Mouse (Mus musculus) hindbrain, embryonic 15.5 days (tissue): ENCODE measurements around the gene Olfr393. TPM values are rescaled to one million over a fixed set of nuclear protein-coding genes. Genes with fewer than 3 reads are reported as not detected.

Source experiments
- ATAC-seq: fragments of 200-750 bp; cut with Nextera tagmentation; 2 replicates; pipeline ENCODE4 v1.8.0; 2017; ENCODE audit warnings: low read depth, moderate number of reproducible peaks, moderate TSS enrichment; ENCODE audit not compliant: low FRiP score
- H3K27ac ChIP-seq: fragments of 300-500 bp; sonication (generic); replicated peaks from 2 replicates; pipeline ENCODE4 v1.5.1; 2015; ENCODE audit warnings: mild to moderate bottlenecking, inconsistent platforms
- H3K27me3 ChIP-seq: fragments of 300-500 bp; sonication (generic); 2 replicates; pipeline ENCODE4 v1.6.1; 2015; ENCODE audit warnings: control low read depth, inconsistent platforms
- H3K36me3 ChIP-seq: fragments of 300-500 bp; sonication (generic); 2 replicates; pipeline ENCODE4 v1.6.1; 2015; ENCODE audit warnings: control low read depth, inconsistent platforms
- H3K4me1 ChIP-seq: fragments of 300-500 bp; sonication (generic); replicated peaks from 2 replicates; pipeline ENCODE4 v1.6.1; 2015; ENCODE audit warnings: control low read depth, inconsistent platforms
- H3K4me2 ChIP-seq: fragments of 300-500 bp; sonication (generic); 2 replicates; pipeline ENCODE4 v1.6.1; 2015; ENCODE audit warnings: moderate library complexity, mild to moderate bottlenecking, inconsistent platforms
- H3K4me3 ChIP-seq: fragments of 300-500 bp; sonication (generic); 2 replicates; pipeline ENCODE4 v1.5.1; 2015; ENCODE audit warnings: mild to moderate bottlenecking, inconsistent platforms
- H3K9ac ChIP-seq: fragments of 300-500 bp; sonication (generic); 2 replicates; pipeline ENCODE4 v1.6.1; 2015; ENCODE audit warnings: inconsistent platforms
- H3K9me3 ChIP-seq: fragments of 300-500 bp; sonication (generic); 2 replicates; pipeline ENCODE4 v1.6.1; 2016; ENCODE audit warnings: control low read depth, inconsistent platforms
- WGBS: fragments of 180-500 bp; shearing (Covaris S2); methylation state at CpG from one replicate; pipeline ENCODE4 v1.1.7; 2015; 5-methylcytosine and 5-hydroxymethylcytosine counted together
- polyA plus RNA-seq: library from polyadenylated mRNA; unstranded; fragments of >200 nt; fragmentation: Nextera tagmentation; extraction: Ambion mirVana; gene quantifications from 2 replicates; pipeline ENCODE4 v1.2.1, GENCODE M21; 2015

The Olfr393 gene
- polyA plus RNA-seq: not detected in 2 replicates

DNA sequence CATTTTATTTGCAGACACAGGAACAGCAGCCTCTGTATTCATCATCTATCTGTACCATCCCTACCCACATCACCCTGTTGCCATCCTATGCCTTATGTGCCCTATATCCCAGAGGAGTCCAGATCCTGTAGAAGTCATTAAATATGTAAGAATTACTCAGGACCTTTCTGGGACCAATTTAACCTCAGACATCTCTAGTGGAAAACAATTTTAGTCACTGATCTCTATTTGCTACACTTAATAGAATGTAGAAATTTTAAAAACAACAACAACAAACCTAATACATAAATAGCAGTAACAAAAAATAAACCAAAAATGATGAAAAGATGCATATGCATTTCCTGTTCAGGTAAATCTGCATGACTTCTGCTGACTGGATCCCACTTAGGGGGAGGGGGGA is at the start of gene Olfr393:
TSS of gene Olfr393 (minus strand) at position 101 of the 400 bp plus-strand sequence.
- no peak within 1 kb of the TSS for H3K4me3 ChIP-seq
- no peaks in the 10 kb centered on the region for H3K27me3 ChIP-seq
- 0 out of 2 replicates have a peak, but pooled peaks cover 3% of the 10 kb centered on the region for H3K9me3 ChIP-seq
- H3K4me2 ChIP-seq: no peak within 1 kb of the TSS
- no peaks in the 10 kb centered on the region for H3K36me3 ChIP-seq
- ATAC-seq: no peak
- no peaks in the 10 kb centered on the region for H3K4me1 ChIP-seq
- no peak within 1 kb of the TSS for H3K9ac ChIP-seq
- no peak within 1 kb of the TSS for H3K27ac ChIP-seq

GRCm38 (mm10) chr11:73890671-73891070 is 39.4 kb upstream of the Olfr393 start, which contains the start of gene Olfr394:
TSS of gene Olfr394 (minus strand) at chr11:73890771.
- Histone ChIP-seq H3K9ac (no peak within 1 kb of the TSS), H3K36me3 (no peaks in the 10 kb centered on the region), H3K27ac (no peak within 1 kb of the TSS), H3K27me3 (no peaks in the 10 kb centered on the region), H3K9me3 (no peaks in the 10 kb centered on the region), H3K4me2 (no peak within 1 kb of the TSS), H3K4me1 (no peaks in the 10 kb centered on the region), H3K4me3 (no peak within 1 kb of the TSS)
- WGBS: 85% methylated on average over 1 of the region's 1 CpGs
- no peak for ATAC-seq

- Histone ChIP-seq H3K4me3 (no peak within 1 kb of the TSS), H3K4me2 (no peak within 1 kb of the TSS), H3K4me1 (no peaks in the 10 kb centered on the region), H3K27ac (no peak within 1 kb of the TSS), H3K27me3 (no peaks in the 10 kb centered on the region), H3K9me3 (no peaks in the 10 kb centered on the region), H3K9ac (no peak within 1 kb of the TSS), H3K36me3 (no peaks in the 10 kb centered on the region)
- no peak for ATAC-seq
- 95% methylated on average over 1 of the region's 1 CpGs for WGBS
Observed at GRCm38 (mm10) chr11:73816949-73817348, 34.3 kb downstream of the Olfr393 start, which contains the start of gene Olfr392. TSS of gene Olfr392 (minus strand) at chr11:73817049.

DNA sequence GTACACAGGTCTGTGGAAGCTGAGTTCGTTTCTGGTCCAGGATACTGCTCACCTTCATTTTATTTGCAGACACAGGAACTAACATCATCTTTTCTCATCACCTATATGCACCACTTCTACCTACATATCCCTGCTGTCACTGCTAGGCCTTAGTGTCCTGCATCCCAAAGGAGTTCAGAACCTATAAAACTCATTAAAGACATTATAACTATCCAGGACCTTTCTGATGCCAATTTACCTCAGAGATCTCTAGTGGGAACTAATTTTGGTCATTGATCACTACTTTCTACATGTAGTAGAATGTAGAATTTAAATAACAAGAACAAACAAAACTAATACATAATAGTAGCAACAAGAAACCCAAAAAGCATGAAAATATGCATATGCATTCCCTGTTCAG is 48.3 kb downstream of the Olfr393 start, which contains the start of gene Olfr391-ps:
TSS of gene Olfr391-ps (minus strand) at position 101 of the 400 bp plus-strand sequence.
- Histone ChIP-seq H3K9ac (no peak within 1 kb of the TSS), H3K4me2 (no peak within 1 kb of the TSS), H3K27me3 (no peaks in the 10 kb centered on the region), H3K4me3 (no peak within 1 kb of the TSS), H3K9me3 (no peaks in the 10 kb centered on the region), H3K4me1 (no peaks in the 10 kb centered on the region), H3K36me3 (no peaks in the 10 kb centered on the region), H3K27ac (no peak within 1 kb of the TSS)
- no peak for ATAC-seq
- 42% methylated on average over 1 of the region's 1 CpGs for WGBS

Other genes starting within 250 kb of the Olfr393 start
- not detected in 2 replicates for gene Zfp735, start 162.7 kb downstream of the Olfr393 start, polyA plus RNA-seq
- gene Olfr389, start 70.7 kb downstream of the Olfr393 start, polyA plus RNA-seq: not detected in 2 replicates
- gene Olfr390, start 68.5 kb downstream of the Olfr393 start, polyA plus RNA-seq: not detected in 2 replicates
- gene Olfr391-ps, start 48.4 kb downstream of the Olfr393 start, polyA plus RNA-seq: not detected in 2 replicates
- not detected in 2 replicates for gene Olfr392, start 34.4 kb downstream of the Olfr393 start, polyA plus RNA-seq
- gene Olfr394, start 39.3 kb upstream of the Olfr393 start, polyA plus RNA-seq: not detected in 2 replicates
- not detected in 2 replicates for gene Olfr395, start 57.8 kb upstream of the Olfr393 start, polyA plus RNA-seq
- not detected in 2 replicates for gene Olfr23, start 85.2 kb upstream of the Olfr393 start, polyA plus RNA-seq
- not detected in 2 replicates for gene Olfr397, start 109.4 kb upstream of the Olfr393 start, polyA plus RNA-seq
- gene Olfr398, start 139.0 kb upstream of the Olfr393 start, polyA plus RNA-seq: not detected in 2 replicates
- not detected in 2 replicates for gene Olfr139, start 205.1 kb upstream of the Olfr393 start, polyA plus RNA-seq
- gene Olfr399, start 205.2 kb upstream of the Olfr393 start, polyA plus RNA-seq: not detected in 2 replicates
- not detected in 2 replicates for gene Zfp616, start 218.5 kb upstream of the Olfr393 start, polyA plus RNA-seq